Mouse (Mus musculus) heart, embryonic 11.5 days (tissue): Measurements from ENCODE around the gene Cblb. TPM values are rescaled to one million over a fixed set of nuclear protein-coding genes. Genes with fewer than 3 reads are reported as not detected.

Experiments used
- ATAC-seq: fragments of 200-750 bp; cut with Nextera tagmentation; replicated peaks from 2 replicates; pipeline ENCODE4 v1.8.0; 2017; ENCODE audit warnings: moderate library complexity; ENCODE audit not compliant: insufficient number of reproducible peaks, low FRiP score, low TSS enrichment
- H3K27ac ChIP-seq: fragments of 300-500 bp; sonication (generic); 2 replicates; pipeline ENCODE4 v1.5.1; 2014; ENCODE audit warnings: mild to moderate bottlenecking, low read depth, low read length
- H3K27me3 ChIP-seq: fragments of 300-500 bp; sonication (generic); 2 replicates; pipeline ENCODE4 v1.6.1; 2014; ENCODE audit warnings: mild to moderate bottlenecking, low read length, mixed read lengths; ENCODE audit not compliant: control insufficient read depth, insufficient read depth
- H3K36me3 ChIP-seq: fragments of 300-500 bp; sonication (generic); 2 replicates; pipeline ENCODE4 v1.6.1; 2014; ENCODE audit warnings: mild to moderate bottlenecking, low read length, moderate library complexity, mixed read lengths; ENCODE audit not compliant: control insufficient read depth, insufficient read depth
- H3K4me1 ChIP-seq: fragments of 300-500 bp; sonication (generic); 2 replicates; pipeline ENCODE4 v1.6.1; 2014; ENCODE audit warnings: low read length; ENCODE audit not compliant: control insufficient read depth, insufficient read depth
- H3K4me2 ChIP-seq: fragments of 300-500 bp; sonication (generic); 2 replicates; pipeline ENCODE4 v1.6.1; 2014; ENCODE audit warnings: mild to moderate bottlenecking, moderate library complexity
- H3K4me3 ChIP-seq: fragments of 300-500 bp; sonication (generic); 2 replicates; pipeline ENCODE4 v1.5.1; 2014; ENCODE audit warnings: low read depth, low read length
- H3K9ac ChIP-seq: fragments of 300-500 bp; sonication (generic); 2 replicates; pipeline ENCODE4 v1.6.1; 2014; ENCODE audit warnings: mild to moderate bottlenecking, low read depth, low read length, moderate library complexity
- H3K9me3 ChIP-seq: fragments of 300-500 bp; sonication (generic); replicated peaks from 2 replicates; pipeline ENCODE4 v1.6.1; 2016; ENCODE audit warnings: low read length; ENCODE audit not compliant: control insufficient read depth
- WGBS: fragments of 180-500 bp; shearing (Covaris S2); extraction: QIAGEN DNeasy Blood & Tissue Kit; methylation state at CpG from one replicate; pipeline ENCODE4 v1.1.7; 2014; ENCODE audit not compliant: insufficient replicate concordance; 5-methylcytosine and 5-hydroxymethylcytosine counted together
- polyA plus RNA-seq: library from polyadenylated mRNA; unstranded; fragments of >200 nt; fragmentation: Nextera tagmentation; extraction: Ambion mirVana; gene quantifications from 2 replicates; pipeline ENCODE4 v1.2.1, GENCODE M21; 2014

Gene Cblb
- polyA plus RNA-seq, 1 experiment from 2014 or later, result 15.3 TPM

GRCm38 (mm10) chr16:52189103-52189502 lies 158.1 kb downstream of the Cblb start:
- Histone ChIP-seq H3K9me3 (no peaks in the 10 kb centered on the region), H3K27ac (no peak overlapping the region), H3K36me3 (peaks cover 8% of the 10 kb centered on the region), H3K9ac (no peak overlapping the region), H3K4me2 (no peak overlapping the region), H3K4me3 (no peak overlapping the region), H3K27me3 (no peaks in the 10 kb centered on the region), H3K4me1 (no peaks in the 10 kb centered on the region; the same call in 1 of the 2 replicates)
- ATAC-seq, result no peak
- WGBS, result 73% methylated on average over 1 of the region's 2 CpGs

DNA sequence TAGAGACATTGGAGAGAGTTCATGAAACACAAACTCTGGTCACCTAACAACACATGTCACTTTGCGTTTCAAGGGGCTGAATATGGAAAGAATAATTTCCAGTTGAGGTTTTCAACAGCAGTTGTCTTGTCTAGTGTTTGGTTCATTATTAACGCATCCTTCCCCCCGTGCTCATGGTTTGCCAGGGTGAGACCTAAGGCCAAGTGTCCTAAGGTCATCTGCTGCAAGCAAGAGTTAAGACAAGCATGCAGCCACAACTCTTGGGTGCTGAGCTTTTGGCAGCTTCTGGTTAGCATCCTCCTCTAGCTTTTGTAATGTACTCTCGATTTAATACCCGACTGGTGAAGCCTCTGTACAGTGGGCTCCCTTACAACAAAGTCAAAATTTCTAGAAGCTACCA lies 159.7 kb downstream of the Cblb start:
- H3K4me3 ChIP-seq, result no peak overlapping the region
- H3K4me2 ChIP-seq, result no peak overlapping the region
- 80% methylated on average over 5 of the region's 5 CpGs for WGBS
- no peak for ATAC-seq
- no peaks in the 10 kb centered on the region for H3K27me3 ChIP-seq
- H3K9me3 ChIP-seq, result no peaks in the 10 kb centered on the region
- no peaks in the 10 kb centered on the region for H3K4me1 ChIP-seq
- H3K36me3 ChIP-seq, result peaks cover 12% of the 10 kb centered on the region
- no peak overlapping the region for H3K27ac ChIP-seq
- H3K9ac ChIP-seq, result no peak overlapping the region

DNA sequence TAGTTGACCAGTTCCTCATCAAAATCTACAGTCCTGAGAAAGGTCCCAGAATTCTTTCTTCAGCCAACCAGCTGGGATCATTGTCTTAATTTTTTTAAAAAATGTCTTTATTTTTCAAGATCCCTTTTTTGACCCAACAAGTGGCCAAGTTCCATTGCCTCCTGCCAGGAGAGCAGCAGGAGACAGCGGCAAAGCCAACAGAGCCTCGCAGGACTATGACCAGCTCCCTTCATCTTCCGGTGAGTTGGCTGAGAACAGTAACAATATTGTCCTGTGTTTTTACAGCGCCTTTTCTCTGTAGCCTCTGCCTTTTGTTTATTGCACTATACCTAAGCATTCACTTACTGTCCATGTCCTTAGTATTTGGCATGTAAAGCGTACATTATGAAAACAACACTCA lies 163.0 kb downstream of the Cblb start:
- Histone ChIP-seq H3K4me2 (no peak overlapping the region), H3K9ac (no peak overlapping the region), H3K27me3 (no peaks in the 10 kb centered on the region), H3K9me3 (no peaks in the 10 kb centered on the region), H3K4me3 (no peak overlapping the region), H3K27ac (no peak overlapping the region), H3K36me3 (peaks cover 16% of the 10 kb centered on the region), H3K4me1 (no peaks in the 10 kb centered on the region)
- ATAC-seq, result no peak
- 94% methylated on average over 5 of the region's 5 CpGs for WGBS

- WGBS, result 81% methylated on average over 3 of the region's 3 CpGs
- no peak overlapping the region for H3K9ac ChIP-seq
- H3K27ac ChIP-seq, result no peak overlapping the region
- H3K4me1 ChIP-seq, result no peaks in the 10 kb centered on the region
- no peaks in the 10 kb centered on the region for H3K9me3 ChIP-seq
- no peak overlapping the region for H3K4me3 ChIP-seq
- H3K27me3 ChIP-seq, result no peaks in the 10 kb centered on the region
- no peak overlapping the region for H3K4me2 ChIP-seq
- H3K36me3 ChIP-seq, result peaks cover 13% of the 10 kb centered on the region
- no peak for ATAC-seq
These were observed 163.8 kb downstream of the Cblb start for GRCm38 (mm10) chr16:52194866-52195265.

DNA sequence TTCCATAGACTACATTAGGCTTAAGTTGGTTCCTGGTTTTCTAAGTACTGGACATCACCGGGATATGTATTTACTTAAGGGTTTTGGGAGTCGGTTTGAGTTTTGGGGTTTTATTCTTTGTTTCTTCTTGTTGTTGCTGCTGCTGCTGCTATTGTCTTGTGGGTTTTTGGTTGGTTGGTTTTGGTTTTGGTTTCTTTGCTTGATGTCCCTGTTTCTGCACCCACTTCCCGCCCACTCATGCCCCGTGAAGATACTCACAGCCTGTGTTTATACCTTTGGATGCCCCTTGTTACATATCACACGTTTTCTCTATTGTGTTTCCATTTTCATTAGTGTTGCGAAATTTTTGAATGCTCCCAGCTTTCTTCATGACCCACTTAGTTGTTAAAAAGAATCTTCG lies 169.1 kb downstream of the Cblb start:
- WGBS, result 91% methylated on average over 7 of the region's 7 CpGs
- Histone ChIP-seq H3K27me3 (no peaks in the 10 kb centered on the region), H3K4me3 (no peak overlapping the region), H3K36me3 (peaks cover 16% of the 10 kb centered on the region), H3K4me2 (no peak overlapping the region), H3K27ac (no peak overlapping the region), H3K9ac (no peak overlapping the region), H3K4me1 (no peaks in the 10 kb centered on the region), H3K9me3 (no peaks in the 10 kb centered on the region)
- ATAC-seq, result no peak

GRCm38 (mm10) chr16:52210844-52211606 lies 180.0 kb downstream of the Cblb start:
- 84% methylated on average over 8 of the region's 8 CpGs for WGBS
- Histone ChIP-seq H3K4me2 (no peak overlapping the region), H3K9me3 (no peaks in the 10 kb centered on the region), H3K4me3 (no peak overlapping the region), H3K36me3 (no peaks in the 10 kb centered on the region), H3K9ac (no peak overlapping the region), H3K4me1 (0 out of 2 replicates have a peak, but pooled peaks cover under 1% of the 10 kb centered on the region), H3K27ac (no peak overlapping the region), H3K27me3 (no peaks in the 10 kb centered on the region)
- no peak for ATAC-seq

GRCm38 (mm10) chr16:52219069-52219468 lies 188.0 kb downstream of the Cblb start:
- Histone ChIP-seq H3K27me3 (no peaks in the 10 kb centered on the region), H3K4me2 (no peak overlapping the region), H3K9ac (no peak overlapping the region), H3K27ac (no peak overlapping the region), H3K4me3 (no peak overlapping the region), H3K9me3 (no peaks in the 10 kb centered on the region), H3K4me1 (0 out of 2 replicates have a peak, but pooled peaks cover 4% of the 10 kb centered on the region), H3K36me3 (no peaks in the 10 kb centered on the region)
- ATAC-seq, result no peak
- 19% methylated on average over 2 of the region's 2 CpGs for WGBS

DNA sequence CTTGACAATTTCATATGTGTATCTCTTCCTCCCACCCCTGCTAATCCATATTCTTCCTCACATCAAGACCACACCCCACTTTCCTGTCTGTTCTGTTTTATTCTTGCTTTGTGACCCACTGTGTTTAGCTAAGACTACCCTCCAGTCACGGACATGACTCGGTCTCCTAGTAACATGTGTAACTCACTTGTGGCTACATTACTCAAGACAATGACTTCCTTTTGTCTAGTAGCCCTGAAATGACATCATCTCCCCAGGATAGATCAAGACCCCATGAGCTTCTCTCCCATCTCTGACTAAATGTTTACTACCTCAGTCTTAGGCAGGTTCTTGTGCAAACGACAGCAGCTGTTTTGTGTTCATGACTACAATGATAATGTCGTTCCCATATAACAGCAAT lies 191.9 kb downstream of the Cblb start:
- Histone ChIP-seq H3K9me3 (no peaks in the 10 kb centered on the region), H3K27me3 (no peaks in the 10 kb centered on the region), H3K27ac (no peak overlapping the region), H3K9ac (no peak overlapping the region), H3K4me2 (no peak overlapping the region), H3K4me1 (no peaks in the 10 kb centered on the region), H3K4me3 (no peak overlapping the region), H3K36me3 (no peaks in the 10 kb centered on the region)
- ATAC-seq, result no peak
- 67% methylated on average over 4 of the region's 4 CpGs for WGBS

DNA sequence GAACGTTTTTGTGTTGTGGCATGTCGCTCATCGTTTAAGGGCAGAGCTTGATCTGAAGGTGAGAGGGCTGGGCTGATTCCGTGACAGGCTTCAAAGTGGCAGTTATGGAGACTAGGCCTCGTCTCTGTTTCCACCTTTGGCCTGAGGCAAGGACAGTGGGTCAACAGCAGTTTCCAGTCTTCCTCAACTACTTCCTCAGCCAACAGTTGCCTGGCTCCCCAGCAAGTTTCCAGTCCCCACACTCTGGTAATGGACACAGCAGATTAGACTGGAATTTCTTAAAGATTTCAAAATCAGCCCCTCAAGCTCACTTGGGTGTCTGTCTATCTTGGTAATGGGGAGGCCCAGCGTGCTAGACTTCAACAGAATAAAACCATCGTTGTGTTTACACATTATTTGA lies 198.4 kb downstream of the Cblb start:
- Histone ChIP-seq H3K27me3 (no peaks in the 10 kb centered on the region), H3K9me3 (no peaks in the 10 kb centered on the region), H3K9ac (no peak overlapping the region), H3K27ac (no peak overlapping the region), H3K4me3 (no peak overlapping the region), H3K4me1 (no peaks in the 10 kb centered on the region), H3K4me2 (no peak overlapping the region), H3K36me3 (no peaks in the 10 kb centered on the region)
- no peak for ATAC-seq
- WGBS, result 61% methylated on average over 7 of the region's 7 CpGs
